In the genomic region with DNA sequence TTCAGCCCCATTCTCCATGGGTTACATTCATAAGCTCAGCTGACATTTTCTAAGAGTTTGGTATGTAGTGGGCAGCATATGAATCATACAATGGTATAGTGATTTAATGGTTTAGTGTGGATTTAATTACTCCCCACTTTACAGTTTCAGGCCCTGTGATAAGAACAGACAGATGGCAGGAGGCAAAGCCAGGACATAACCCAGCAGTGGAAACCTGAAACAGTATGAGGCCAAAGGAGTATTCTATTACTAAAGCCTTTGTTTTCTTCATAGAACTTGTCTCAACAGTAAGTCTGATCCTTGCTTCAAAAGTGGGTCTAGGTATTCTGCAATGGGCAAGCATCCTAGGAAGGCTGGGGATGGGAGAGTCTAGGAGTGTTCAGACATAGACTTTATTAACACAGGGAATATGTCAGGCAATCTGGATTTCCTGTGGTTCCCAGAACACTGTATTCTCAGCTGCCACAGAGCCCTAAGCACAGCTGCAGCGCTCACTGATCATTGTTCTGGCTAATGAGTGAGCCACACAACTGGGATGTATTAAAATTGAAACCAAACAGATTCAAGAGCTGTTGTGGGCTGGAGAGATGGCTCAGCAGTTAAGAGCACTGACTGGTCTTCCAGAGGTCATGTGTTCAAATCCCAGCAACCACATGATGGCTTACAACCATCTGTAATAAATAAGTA, we compare ENCODE assay signal across 28 mouse cellular contexts.
DNase-seq lines count a peak whose midpoint lies in the region; ATAC-seq and TF ChIP-seq lines count a peak whose summit lies in the region.
"Had no signal": no experiment of that assay in that cellular context is flagged by ENCODE, and none has a peak within 500 bp of the region (broad histone marks: within the 10 kb centered on the region; RNA-seq: fewer than 3 reads in every experiment).

No protein-coding gene starts in this region.

- no peak overlapping the region for H3K4me2 ChIP-seq in embryonic facial prominence, embryonic 11.5 days (ENCODE audit: low read depth, low read length)
- no peak overlapping the region for H3K4me2 ChIP-seq in neural tube, embryonic 14.5 days (ENCODE audit: low read depth, low read length)
- H3K4me2 ChIP-seq in neural tube, embryonic 15.5 days, result no peak overlapping the region
- H3K4me2 ChIP-seq: embryonic facial prominence, embryonic 13.5 days; forebrain, embryonic 12.5 days; heart, embryonic 12.5 days; heart, embryonic 15.5 days; hindbrain, embryonic 13.5 days; intestine, embryonic 15.5 days had no signal

- peak; percentile 9 for DNase-seq in embryonic facial prominence, embryonic 11.5 days (ENCODE audit: low spot score)
- no peak for DNase-seq in embryonic facial prominence, embryonic 10.5 days (ENCODE audit: low spot score)
- DNase-seq in neural tube, embryonic 10.5 days (ENCODE audit: extremely low spot score, low spot score), result no peak
- no peak for DNase-seq in testis, postnatal 14 days (ENCODE audit: low spot score)
- DNase-seq in cerebellum, postnatal 25 days, result no peak
- DNase-seq: adrenal gland, adult 2 months; adrenal gland, postnatal 14 days; cerebellum, adult 11-12 months; cerebellum, adult 8-10 months; gastrocnemius, postnatal 25 days; heart, adult 18-20 months; heart, postnatal 10 days; heart, postnatal 36 days had no signal

- TF ChIP-seq CTCF in embryonic fibroblast, embryonic 13.5 days (IDR thresholded peaks at IDR 0.05; ENCODE audit: borderline replicate concordance, insufficient read depth, low read length), result no peak

- H3K27ac ChIP-seq in embryonic facial prominence, embryonic 11.5 days (replicated peaks; ENCODE audit: low read depth, low read length), result no peak overlapping the region
- no peak overlapping the region for H3K27ac ChIP-seq in embryonic facial prominence, embryonic 10.5 days (replicated peaks)
- H3K27ac ChIP-seq in neural tube, embryonic 14.5 days (ENCODE audit: low read depth, low read length), result no peak overlapping the region
- H3K27ac ChIP-seq in embryonic fibroblast, embryonic 13.5 days (ENCODE audit: insufficient read depth, low read length), result peak overlapping the region; percentile 47; the same call in 1 of the 2 replicates
- H3K27ac ChIP-seq in neural tube, embryonic 15.5 days (replicated peaks), result no peak overlapping the region
- H3K27ac ChIP-seq: embryonic facial prominence, embryonic 13.5 days; forebrain, embryonic 12.5 days; heart, embryonic 15.5 days; hindbrain, embryonic 10.5 days; hindbrain, embryonic 13.5 days; intestine, embryonic 15.5 days had no signal

- H3K4me3 ChIP-seq in embryonic facial prominence, embryonic 11.5 days (ENCODE audit: low read depth, low read length), result no peak overlapping the region
- no peak overlapping the region for H3K4me3 ChIP-seq in embryonic facial prominence, embryonic 10.5 days
- H3K4me3 ChIP-seq in neural tube, embryonic 14.5 days (ENCODE audit: low read depth, low read length), result no peak overlapping the region
- H3K4me3 ChIP-seq in embryonic fibroblast, embryonic 13.5 days (ENCODE audit: insufficient read depth, low read length), result no peak overlapping the region
- H3K4me3 ChIP-seq in neural tube, embryonic 15.5 days (replicated peaks), result no peak overlapping the region
- H3K4me3 ChIP-seq: embryonic facial prominence, embryonic 13.5 days; erythroblast, embryonic 14.5 days; forebrain, embryonic 12.5 days; heart, embryonic 12.5 days; heart, embryonic 15.5 days; hindbrain, embryonic 10.5 days; hindbrain, embryonic 13.5 days; intestine, embryonic 15.5 days had no signal

- ATAC-seq in embryonic facial prominence, embryonic 11.5 days (replicated peaks; ENCODE audit: insufficient number of reproducible peaks, low FRiP score, low TSS enrichment, low read depth), result no peak
- peak; percentile 21; the same call in 1 of the 2 replicates for ATAC-seq in neural tube, embryonic 14.5 days (ENCODE audit: low read depth)
- peak; percentile 45; the same call in 1 of the 2 replicates for ATAC-seq in neural tube, embryonic 15.5 days (ENCODE audit: low FRiP score)
- ATAC-seq: forebrain, embryonic 16.5 days; hindbrain, embryonic 16.5 days; intestine, embryonic 15.5 days had no signal

- no peak overlapping the region for H3K9ac ChIP-seq in embryonic facial prominence, embryonic 11.5 days (replicated peaks; ENCODE audit: low read length)
- H3K9ac ChIP-seq in neural tube, embryonic 14.5 days (replicated peaks; ENCODE audit: low read depth, low read length), result no peak overlapping the region
- no peak overlapping the region for H3K9ac ChIP-seq in neural tube, embryonic 15.5 days (replicated peaks)
- H3K9ac ChIP-seq: embryonic facial prominence, embryonic 13.5 days; forebrain, embryonic 12.5 days; heart, embryonic 12.5 days; heart, embryonic 15.5 days; hindbrain, embryonic 13.5 days; intestine, embryonic 15.5 days had no signal

- TF ChIP-seq POLR2A in embryonic fibroblast, embryonic 13.5 days (IDR thresholded peaks at IDR 0.05; ENCODE audit: low read depth, low read length), result no peak

- no peaks in the 10 kb centered on the region for H3K4me1 ChIP-seq in embryonic facial prominence, embryonic 11.5 days (ENCODE audit: control insufficient read depth, insufficient read depth, low read length)
- H3K4me1 ChIP-seq in embryonic facial prominence, embryonic 10.5 days, result no peaks in the 10 kb centered on the region
- H3K4me1 ChIP-seq in neural tube, embryonic 14.5 days (ENCODE audit: control insufficient read depth, insufficient read depth, low read length), result no peaks in the 10 kb centered on the region
- H3K4me1 ChIP-seq in embryonic fibroblast, embryonic 13.5 days (ENCODE audit: control insufficient read depth, insufficient read depth, low read length), result 0 out of 2 replicates have a peak, but pooled peaks cover 4% of the 10 kb centered on the region
- H3K4me1 ChIP-seq in neural tube, embryonic 15.5 days, result no peaks in the 10 kb centered on the region
- H3K4me1 ChIP-seq: embryonic facial prominence, embryonic 13.5 days; forebrain, embryonic 12.5 days; heart, embryonic 12.5 days; heart, embryonic 15.5 days; hindbrain, embryonic 10.5 days; hindbrain, embryonic 13.5 days; intestine, embryonic 15.5 days had no signal

- H3K36me3 ChIP-seq in embryonic facial prominence, embryonic 11.5 days (replicated peaks; ENCODE audit: control insufficient read depth, insufficient read depth, low read depth, low read length), result no peaks in the 10 kb centered on the region
- no peaks in the 10 kb centered on the region for H3K36me3 ChIP-seq in embryonic facial prominence, embryonic 10.5 days (replicated peaks)
- no peaks in the 10 kb centered on the region for H3K36me3 ChIP-seq in neural tube, embryonic 14.5 days (ENCODE audit: control insufficient read depth, insufficient read depth, low read length)
- no peaks in the 10 kb centered on the region for H3K36me3 ChIP-seq in neural tube, embryonic 15.5 days
- H3K36me3 ChIP-seq: embryonic facial prominence, embryonic 13.5 days; forebrain, embryonic 12.5 days; G1E; heart, embryonic 12.5 days; heart, embryonic 15.5 days; hindbrain, embryonic 10.5 days; hindbrain, embryonic 13.5 days; intestine, embryonic 15.5 days had no signal

- 77% methylated on average over 1 of the region's 1 CpGs for WGBS in embryonic facial prominence, embryonic 11.5 days
- 86% methylated on average over 1 of the region's 1 CpGs for WGBS in embryonic facial prominence, embryonic 10.5 days
- 58% methylated on average over 1 of the region's 1 CpGs for WGBS in neural tube, embryonic 14.5 days
- 68% methylated on average over 1 of the region's 1 CpGs for WGBS in neural tube, embryonic 15.5 days

- no peaks in the 10 kb centered on the region for H3K27me3 ChIP-seq in embryonic facial prominence, embryonic 11.5 days (ENCODE audit: control insufficient read depth, insufficient read depth, low read length)
- no peaks in the 10 kb centered on the region for H3K27me3 ChIP-seq in embryonic facial prominence, embryonic 10.5 days (replicated peaks; ENCODE audit: low read depth, poor library complexity, severe bottlenecking)
- H3K27me3 ChIP-seq in neural tube, embryonic 14.5 days (ENCODE audit: control insufficient read depth, insufficient read depth, low read length), result no peaks in the 10 kb centered on the region
- no peaks in the 10 kb centered on the region for H3K27me3 ChIP-seq in neural tube, embryonic 15.5 days (replicated peaks)
- H3K27me3 ChIP-seq: CH12.LX; embryonic facial prominence, embryonic 13.5 days; forebrain, embryonic 12.5 days; heart, embryonic 12.5 days; heart, embryonic 15.5 days; hindbrain, embryonic 13.5 days; intestine, embryonic 15.5 days had no signal

- H3K9me3 ChIP-seq in embryonic facial prominence, embryonic 11.5 days (replicated peaks; ENCODE audit: control insufficient read depth, low read length), result no peaks in the 10 kb centered on the region
- H3K9me3 ChIP-seq in embryonic facial prominence, embryonic 10.5 days, result no peaks in the 10 kb centered on the region
- H3K9me3 ChIP-seq in neural tube, embryonic 14.5 days (ENCODE audit: control insufficient read depth, low read length), result no peaks in the 10 kb centered on the region
- H3K9me3 ChIP-seq in neural tube, embryonic 15.5 days (replicated peaks), result no peaks in the 10 kb centered on the region
- H3K9me3 ChIP-seq: embryonic facial prominence, embryonic 13.5 days; forebrain, embryonic 12.5 days; G1E; heart, embryonic 12.5 days; heart, embryonic 15.5 days; hindbrain, embryonic 10.5 days; hindbrain, embryonic 13.5 days; intestine, embryonic 15.5 days had no signal
